Mouse (Mus musculus) stomach, postnatal 0 days (tissue): ENCODE results near the gene 1700009N14Rik. TPM values are rescaled to one million over a fixed set of nuclear protein-coding genes. Genes with fewer than 3 reads are reported as not detected.

ENCODE experiments used
- ATAC-seq: fragments of 200-750 bp; cut with Nextera tagmentation; 2 replicates; pipeline ENCODE4 v1.8.0; 2017; ENCODE audit not compliant: low FRiP score, low TSS enrichment
- DNase-seq: peaks from one replicate; pipeline ENCODE4 v3.0.0-alpha.2; 2016; ENCODE audit warnings: low spot score
- H3K27ac ChIP-seq: fragments of 300-500 bp; sonication (generic); replicated peaks from 2 replicates; pipeline ENCODE4 v1.5.1; 2014; ENCODE audit warnings: mild to moderate bottlenecking, control low read depth
- H3K27me3 ChIP-seq: fragments of 300-500 bp; sonication (generic); 2 replicates; pipeline ENCODE4 v1.6.1; 2014; ENCODE audit warnings: low read length; ENCODE audit not compliant: control insufficient read depth, insufficient read depth
- H3K36me3 ChIP-seq: fragments of 300-500 bp; sonication (generic); 2 replicates; pipeline ENCODE4 v1.6.1; 2014; ENCODE audit warnings: low read length, mixed read lengths; ENCODE audit not compliant: control insufficient read depth, insufficient read depth
- H3K4me1 ChIP-seq: fragments of 300-500 bp; sonication (generic); replicated peaks from 2 replicates; pipeline ENCODE4 v1.6.1; 2014; ENCODE audit warnings: antibody characterized with exemption; ENCODE audit not compliant: control insufficient read depth, insufficient read depth
- H3K4me2 ChIP-seq: fragments of 300-500 bp; sonication (generic); replicated peaks from 2 replicates; pipeline ENCODE4 v1.6.1; 2014; ENCODE audit warnings: low read depth, mild to moderate bottlenecking, control low read depth, moderate library complexity
- H3K4me3 ChIP-seq: fragments of 300-500 bp; sonication (generic); 2 replicates; pipeline ENCODE4 v1.5.1; 2014; ENCODE audit warnings: low read depth, low read length, control low read depth
- H3K9ac ChIP-seq: fragments of 300-500 bp; sonication (generic); 2 replicates; pipeline ENCODE4 v1.6.1; 2014; ENCODE audit warnings: mild to moderate bottlenecking, low read length, control low read depth, mixed read lengths
- H3K9me3 ChIP-seq: fragments of 300-500 bp; sonication (generic); 2 replicates; pipeline ENCODE4 v1.6.1; 2016; ENCODE audit warnings: low read length; ENCODE audit not compliant: control insufficient read depth
- CTCF ChIP-seq: IDR thresholded peaks from 2 replicates; pipeline ENCODE4 v1.5.1; 2016; ENCODE audit warnings: antibody characterized with exemption, low read depth, mild to moderate bottlenecking, moderate library complexity
- EP300 ChIP-seq: optimal IDR thresholded peaks from 2 replicates; pipeline ENCODE3; 2016; ENCODE audit warnings: antibody characterized with exemption
- WGBS: fragments of 180-500 bp; shearing (Covaris S2); extraction: QIAGEN DNeasy Blood & Tissue Kit; methylation state at CpG from one replicate; pipeline ENCODE4 v1.1.7; 2014; 5-methylcytosine and 5-hydroxymethylcytosine counted together
- polyA plus RNA-seq: library from polyadenylated mRNA; unstranded; fragments of >200 nt; fragmentation: Nextera tagmentation; extraction: Ambion mirVana; gene quantifications from 2 replicates; pipeline ENCODE4 v1.2.1, GENCODE M21; 2015

1700009N14Rik gene
- 0.17 TPM in 1 of 2 replicates, not detected in the other for polyA plus RNA-seq

DNA sequence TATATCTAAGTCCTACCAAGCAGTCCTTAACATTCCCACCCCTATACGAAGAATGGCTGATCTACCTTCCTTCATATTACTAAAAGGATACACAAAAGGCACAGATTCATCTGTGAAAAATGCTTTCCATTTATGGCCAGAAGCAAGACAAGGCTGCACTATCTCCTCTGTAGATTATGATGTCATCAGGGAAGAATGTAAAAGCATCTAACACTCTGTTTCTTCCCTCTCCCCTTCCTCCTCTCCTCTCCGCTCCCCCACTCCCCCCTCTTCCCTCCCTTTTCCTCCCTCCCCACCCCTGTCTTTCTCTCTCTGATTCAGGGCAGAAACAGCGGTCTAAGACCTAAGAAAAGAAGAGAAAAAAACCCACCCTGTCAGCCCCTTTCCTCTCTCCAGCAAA, at the start of gene 1700009N14Rik:
Gene 1700009N14Rik, plus strand, starts transcription at position 227 of the 400 bp plus-strand sequence.
- no peak within 1 kb of the TSS for H3K27ac ChIP-seq
- WGBS, result 62% methylated on average over 3 of the region's 3 CpGs
- H3K4me2 ChIP-seq, result no peak within 1 kb of the TSS
- no peaks in the 10 kb centered on the region for H3K9me3 ChIP-seq
- ATAC-seq (no peak), DNase-seq (no peak)
- TF ChIP-seq CTCF (no peak), EP300 (no peak)
- no peaks in the 10 kb centered on the region for H3K36me3 ChIP-seq
- H3K4me3 ChIP-seq, result no peak within 1 kb of the TSS
- no peak within 1 kb of the TSS for H3K9ac ChIP-seq
- no peaks in the 10 kb centered on the region for H3K4me1 ChIP-seq
- no peaks in the 10 kb centered on the region for H3K27me3 ChIP-seq

- no peak overlapping the region for H3K4me2 ChIP-seq
- TF ChIP-seq EP300 (no peak), CTCF (no peak)
- no peaks in the 10 kb centered on the region for H3K27me3 ChIP-seq
- no peaks in the 10 kb centered on the region for H3K36me3 ChIP-seq
- WGBS, result 73% methylated on average over 2 of the region's 2 CpGs
- DNase-seq (no peak), ATAC-seq (no peak)
- no peak overlapping the region for H3K4me3 ChIP-seq
- H3K4me1 ChIP-seq, result no peaks in the 10 kb centered on the region
- no peaks in the 10 kb centered on the region for H3K9me3 ChIP-seq
- H3K9ac ChIP-seq, result no peak overlapping the region
- H3K27ac ChIP-seq, result no peak overlapping the region
These were observed 12.2 kb upstream of the 1700009N14Rik start for GRCm38 (mm10) chr4:39437870-39438367.

- Histone ChIP-seq H3K36me3 (no peaks in the 10 kb centered on the region), H3K9ac (no peak overlapping the region), H3K4me1 (no peaks in the 10 kb centered on the region), H3K9me3 (no peaks in the 10 kb centered on the region), H3K27ac (no peak overlapping the region), H3K4me3 (no peak overlapping the region), H3K27me3 (no peaks in the 10 kb centered on the region), H3K4me2 (no peak overlapping the region)
- no peak for DNase-seq
- ATAC-seq, result no peak
- no peak for TF ChIP-seq EP300
- TF ChIP-seq CTCF, result no peak
- 84% methylated on average over 2 of the region's 2 CpGs for WGBS
These were observed 24.2 kb downstream of the 1700009N14Rik start for GRCm38 (mm10) chr4:39474291-39474690.

- Histone ChIP-seq H3K4me3 (no peak overlapping the region), H3K9me3 (no peaks in the 10 kb centered on the region), H3K4me1 (no peaks in the 10 kb centered on the region), H3K27ac (no peak overlapping the region), H3K4me2 (no peak overlapping the region), H3K27me3 (no peaks in the 10 kb centered on the region), H3K9ac (no peak overlapping the region), H3K36me3 (no peaks in the 10 kb centered on the region)
- ATAC-seq (no peak), DNase-seq (no peak)
- no peak for TF ChIP-seq CTCF
- no peak for TF ChIP-seq EP300
- 63% methylated on average over 8 of the region's 8 CpGs for WGBS
These were observed 36.3 kb downstream of the 1700009N14Rik start for GRCm38 (mm10) chr4:39486393-39486792.

DNA sequence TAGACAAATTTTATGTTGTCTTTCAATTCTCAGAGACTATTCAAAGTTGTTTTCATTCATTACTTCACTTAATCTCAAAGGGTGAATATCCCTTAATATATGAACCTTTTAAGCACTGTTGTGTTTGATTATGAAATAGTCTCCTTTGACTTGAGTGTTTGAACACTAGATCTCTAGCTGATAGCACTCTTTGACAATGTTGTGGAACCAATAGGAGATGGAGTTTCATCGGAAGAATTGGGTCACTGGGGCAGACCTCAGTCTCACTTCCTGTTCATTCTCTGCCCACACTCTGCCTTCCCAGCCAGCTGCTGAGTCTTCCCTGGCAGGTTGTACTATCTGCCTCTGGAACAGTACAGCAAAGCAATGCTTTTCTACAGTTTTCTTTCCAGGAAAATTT, 43.5 kb downstream of the 1700009N14Rik start:
- ATAC-seq, result no peak
- whole genome bisulfite sequencing, result 41% methylated on average over 1 of the region's 1 CpGs

DNA sequence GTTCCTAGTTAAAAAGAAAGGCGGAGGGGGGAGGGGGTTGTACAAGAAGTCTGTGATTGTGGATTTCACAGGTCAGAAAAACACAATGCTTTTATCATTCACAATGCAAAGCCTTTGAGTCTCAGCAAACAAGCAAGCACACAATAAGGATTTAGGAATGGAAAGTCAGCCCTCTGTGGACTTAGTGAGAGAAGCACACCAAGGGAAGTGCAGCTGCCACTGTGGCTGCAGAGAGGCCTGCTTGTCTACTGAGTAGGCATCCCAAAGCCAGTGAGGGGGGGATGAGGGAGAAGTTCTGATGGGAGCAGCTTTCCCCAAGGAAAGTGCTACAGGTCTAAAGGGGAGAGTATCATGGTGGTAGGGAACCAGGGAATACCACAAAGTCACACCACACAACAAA, 45.8 kb downstream of the 1700009N14Rik start:
- Histone ChIP-seq H3K4me2 (no peak overlapping the region), H3K4me3 (no peak overlapping the region), H3K4me1 (no peaks in the 10 kb centered on the region), H3K27ac (no peak overlapping the region), H3K9ac (no peak overlapping the region), H3K36me3 (no peaks in the 10 kb centered on the region), H3K9me3 (no peaks in the 10 kb centered on the region), H3K27me3 (no peaks in the 10 kb centered on the region)
- DNase-seq (no peak), ATAC-seq (no peak)
- whole genome bisulfite sequencing, result 71% methylated on average over 1 of the region's 1 CpGs
- TF ChIP-seq CTCF (no peak), EP300 (no peak)

More for the DNA sequence above, 43.5 kb downstream of the 1700009N14Rik start:
- no peak overlapping the region for H3K4me2 ChIP-seq
- no peaks in the 10 kb centered on the region for H3K27me3 ChIP-seq
- no peaks in the 10 kb centered on the region for H3K4me1 ChIP-seq
- DNase-seq, result no peak
- H3K4me3 ChIP-seq, result no peak overlapping the region
- H3K9ac ChIP-seq, result no peak overlapping the region
- H3K9me3 ChIP-seq, result no peaks in the 10 kb centered on the region
- H3K27ac ChIP-seq, result no peak overlapping the region
- H3K36me3 ChIP-seq, result no peaks in the 10 kb centered on the region
- TF ChIP-seq CTCF (no peak), EP300 (no peak)
